Mouse (Mus musculus) adrenal gland, adult 8-10 months (tissue): ENCODE data around the gene BC034090. TPM values are rescaled to one million over a fixed set of nuclear protein-coding genes. Genes with fewer than 3 reads are reported as not detected.

Experiments used
- DNase-seq: peaks from one replicate; pipeline ENCODE4 v3.0.0; 2022
- total RNA-seq, 4 experiments: library from RNA; stranded (reverse); gene quantifications; 2 replicates each; pipeline ENCODE4 v1.2.4; 2022

The BC034090 gene
- total RNA-seq, 4 experiments from 2014 or later: 28.2 to 60.1 (median 36.1) TPM

GRCm38 (mm10) chr1:155242488-155242745 is 1.8 kb downstream of the BC034090 start:
- DNase-seq: no peak

- no peak for DNase-seq
Measured at GRCm38 (mm10) chr1:155241701-155242487, 2.4 kb downstream of the BC034090 start.

GRCm38 (mm10) chr1:155239962-155240717 is 4.1 kb downstream of the BC034090 start:
- DNase-seq: peak; percentile 82

- no peak for DNase-seq
Measured at GRCm38 (mm10) chr1:155239169-155239568, 5.1 kb downstream of the BC034090 start.

- DNase-seq: no peak
Measured at GRCm38 (mm10) chr1:155238126-155238525, 6.1 kb downstream of the BC034090 start.

- no peak for DNase-seq
Measured at GRCm38 (mm10) chr1:155237390-155237789, 6.9 kb downstream of the BC034090 start.

- no peak for DNase-seq
Measured at GRCm38 (mm10) chr1:155236306-155237024, 7.8 kb downstream of the BC034090 start.

GRCm38 (mm10) chr1:155235641-155236040 is 8.6 kb downstream of the BC034090 start:
- DNase-seq: no peak

- peak; percentile 58 for DNase-seq
Measured at GRCm38 (mm10) chr1:155233931-155234607, 10.2 kb downstream of the BC034090 start.

GRCm38 (mm10) chr1:155233378-155233777 is 10.9 kb downstream of the BC034090 start:
- peak; percentile 20 for DNase-seq

- peak; percentile 1 for DNase-seq
Measured at GRCm38 (mm10) chr1:155232786-155233185, 11.5 kb downstream of the BC034090 start.

- no peak for DNase-seq
Measured at GRCm38 (mm10) chr1:155232385-155232784, 11.9 kb downstream of the BC034090 start.

GRCm38 (mm10) chr1:155229464-155230411 is 14.5 kb downstream of the BC034090 start:
- DNase-seq: no peak

GRCm38 (mm10) chr1:155223849-155224554 is 20.2 kb downstream of the BC034090 start:
- peak; percentile 80 for DNase-seq

- no peak for DNase-seq
Measured at GRCm38 (mm10) chr1:155223036-155223435, 21.2 kb downstream of the BC034090 start.

GRCm38 (mm10) chr1:155222101-155222669 is 22.1 kb downstream of the BC034090 start:
- DNase-seq: no peak

- DNase-seq: no peak
Measured at GRCm38 (mm10) chr1:155218924-155219323, 25.3 kb downstream of the BC034090 start.

- no peak for DNase-seq
Measured at GRCm38 (mm10) chr1:155217865-155218541, 26.2 kb downstream of the BC034090 start.

GRCm38 (mm10) chr1:155216844-155217243 is 27.4 kb downstream of the BC034090 start:
- DNase-seq: no peak

GRCm38 (mm10) chr1:155216313-155216712 is 27.9 kb downstream of the BC034090 start:
- no peak for DNase-seq
